Mouse (Mus musculus): Measurements from ENCODE around the gene Col17a1.
A peak's percentile ranks its signal among the peaks of the same experiment; 100 is the strongest.

- TF ChIP-seq CTCF (IDR thresholded peaks at IDR 0.05; ENCODE audit: borderline replicate concordance, extremely low read depth, insufficient read depth, insufficient read length) (peak; percentile 53; the same call in 1 of the 2 replicates), POLR2A (IDR thresholded peaks at IDR 0.05; ENCODE audit: borderline replicate concordance, extremely low read depth, insufficient read depth, insufficient read length, poor library complexity, severe bottlenecking) (no peak)
These were observed 17.5 kb downstream of the Col17a1 start for GRCm38 (mm10) chr19:47674419-47674818.
